Mouse (Mus musculus) kidney, embryonic 14.5 days (tissue): ENCODE results near the gene Tac1. TPM values are rescaled to one million over a fixed set of nuclear protein-coding genes. Genes with fewer than 3 reads are reported as not detected.
A peak's percentile ranks its signal among the peaks of the same experiment; 100 is the strongest.
"Not testable (repeated sequence)": the region's sequence is repeated elsewhere in the genome, so short reads cannot be mapped to it uniquely, and the experiment has no call there.

Experiments
- ATAC-seq: fragments of 200-750 bp; cut with Nextera tagmentation; 2 replicates; pipeline ENCODE4 v1.8.0; 2017; ENCODE audit warnings: moderate number of reproducible peaks, mild to moderate bottlenecking, moderate TSS enrichment, moderate library complexity; ENCODE audit not compliant: low FRiP score, low TSS enrichment
- H3K27ac ChIP-seq: fragments of 300-500 bp; sonication (generic); 2 replicates; pipeline ENCODE4 v1.5.1; 2014; ENCODE audit warnings: low read depth, mild to moderate bottlenecking, low read length, moderate library complexity, mixed read lengths
- H3K27me3 ChIP-seq: fragments of 300-500 bp; sonication (generic); 2 replicates; pipeline ENCODE4 v1.6.1; 2014; ENCODE audit warnings: mild to moderate bottlenecking, low read length; ENCODE audit not compliant: control insufficient read depth, insufficient read depth
- H3K36me3 ChIP-seq: fragments of 300-500 bp; sonication (generic); 2 replicates; pipeline ENCODE4 v1.6.1; 2014; ENCODE audit warnings: low read length, mixed read lengths; ENCODE audit not compliant: control insufficient read depth, insufficient read depth
- H3K4me1 ChIP-seq: fragments of 300-500 bp; sonication (generic); 2 replicates; pipeline ENCODE4 v1.6.1; 2014; ENCODE audit warnings: low read length, mixed read lengths; ENCODE audit not compliant: control insufficient read depth, insufficient read depth
- H3K4me2 ChIP-seq: fragments of 300-500 bp; sonication (generic); replicated peaks from 2 replicates; pipeline ENCODE4 v1.6.1; 2014; ENCODE audit warnings: low read depth, mild to moderate bottlenecking, low read length
- H3K4me3 ChIP-seq: fragments of 300-500 bp; sonication (generic); 2 replicates; pipeline ENCODE4 v1.5.1; 2014; ENCODE audit warnings: mild to moderate bottlenecking, low read length
- H3K9ac ChIP-seq: fragments of 300-500 bp; sonication (generic); 2 replicates; pipeline ENCODE4 v1.6.1; 2014; ENCODE audit warnings: low read depth, mild to moderate bottlenecking, low read length, moderate library complexity
- H3K9me3 ChIP-seq: fragments of 300-500 bp; sonication (generic); 2 replicates; pipeline ENCODE4 v1.6.1; 2016; ENCODE audit warnings: low read length; ENCODE audit not compliant: control insufficient read depth
- WGBS: fragments of 180-500 bp; shearing (Covaris S2); extraction: QIAGEN DNeasy Blood & Tissue Kit; methylation state at CpG from one replicate; pipeline ENCODE4 v1.1.7; 2014; 5-methylcytosine and 5-hydroxymethylcytosine counted together
- polyA plus RNA-seq: library from polyadenylated mRNA; unstranded; fragments of >200 nt; fragmentation: Nextera tagmentation; extraction: Ambion mirVana; gene quantifications from 2 replicates; pipeline ENCODE4 v1.2.1, GENCODE M21; 2014

Gene Tac1
- polyA plus RNA-seq: 0.51 and 0.67 TPM in 2 replicates

DNA sequence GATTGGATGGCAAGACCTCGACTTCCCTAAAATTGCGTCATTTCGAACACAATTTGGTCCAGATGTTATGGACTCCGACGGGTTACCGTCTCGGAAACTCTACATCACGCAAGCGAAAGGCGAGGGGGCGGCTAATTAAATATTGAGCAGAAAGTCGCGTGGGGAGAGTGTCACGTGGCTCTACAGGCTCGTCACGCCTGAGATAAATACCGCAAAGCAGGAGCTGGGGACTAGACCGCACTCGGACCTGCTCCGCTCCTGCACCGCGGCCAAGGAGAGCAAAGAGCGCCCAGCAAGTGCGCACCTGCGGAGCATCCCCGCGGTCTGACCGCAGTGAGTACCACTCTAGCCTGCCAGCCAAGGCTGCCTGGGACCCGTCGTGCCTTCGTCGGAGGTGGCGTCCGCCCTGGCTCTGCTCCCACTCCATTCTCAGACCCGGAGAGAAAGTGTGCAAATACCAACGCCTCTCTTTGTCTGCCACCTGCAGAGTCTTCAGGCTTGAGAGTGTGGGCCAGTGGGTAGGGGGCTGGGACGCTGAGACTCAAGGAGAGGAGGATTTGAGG, at the start of gene Tac1:
TSS of gene Tac1 (plus strand) at position 51 of the 563 bp plus-strand sequence.
- no peaks in the 10 kb centered on the region for H3K9me3 ChIP-seq
- peak; percentile 64; the same call in 1 of the 2 replicates for ATAC-seq
- H3K27ac ChIP-seq: no peak within 1 kb of the TSS
- H3K27me3 ChIP-seq: peaks cover 37% of the 10 kb centered on the region
- WGBS: 2% methylated on average over 37 of the region's 37 CpGs
- H3K9ac ChIP-seq: 0 out of 2 replicates have a peak within 1 kb of the TSS, but pooled peaks have one; percentile 12
- no peaks in the 10 kb centered on the region for H3K36me3 ChIP-seq
- peak within 1 kb of the TSS; percentile 51 for H3K4me2 ChIP-seq
- peaks cover 3% of the 10 kb centered on the region; the same call in 1 of the 2 replicates for H3K4me1 ChIP-seq
- peak within 1 kb of the TSS; percentile 29 for H3K4me3 ChIP-seq

DNA sequence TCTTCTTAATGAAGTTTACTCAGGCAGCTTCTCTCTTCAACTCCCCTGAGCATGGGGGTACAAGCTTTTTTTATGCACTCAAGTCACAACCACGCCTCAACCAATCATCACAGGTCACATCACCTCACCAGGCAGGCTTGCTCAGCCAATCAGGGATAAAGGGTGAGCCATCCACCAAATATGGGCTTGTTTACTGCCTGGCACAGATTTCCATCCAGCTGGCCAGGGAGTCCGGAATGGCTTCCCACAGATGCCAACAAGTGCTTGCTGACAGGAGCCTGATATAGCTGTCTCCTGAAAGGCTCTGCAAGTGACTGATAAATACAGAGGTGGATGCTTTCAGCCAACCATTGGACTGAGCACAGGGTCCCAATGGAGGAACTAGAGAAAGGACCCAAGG, 11.2 kb upstream of the Tac1 start:
- H3K4me2 ChIP-seq, H3K9me3 ChIP-seq, H3K27ac ChIP-seq, ATAC-seq, H3K4me3 ChIP-seq, H3K36me3 ChIP-seq, H3K9ac ChIP-seq, H3K4me1 ChIP-seq, H3K27me3 ChIP-seq: not testable (repeated sequence)
- WGBS: 83% methylated on average over 2 of the region's 2 CpGs

- Histone ChIP-seq H3K27ac (no peak overlapping the region), H3K9ac (no peak overlapping the region), H3K4me2 (peak overlapping the region; percentile 51; the same call in 1 of the 2 replicates), H3K4me1 (peaks cover 3% of the 10 kb centered on the region; the same call in 1 of the 2 replicates), H3K36me3 (no peaks in the 10 kb centered on the region), H3K9me3 (no peaks in the 10 kb centered on the region), H3K4me3 (peak overlapping the region; percentile 29), H3K27me3 (peaks cover 37% of the 10 kb centered on the region)
- no peak; the same call in 1 of the 2 replicates for ATAC-seq
- WGBS: 3% methylated on average over 25 of the region's 25 CpGs
Observed at GRCm38 (mm10) chr6:7555688-7556476, 1.2 kb downstream of the Tac1 start.

DNA sequence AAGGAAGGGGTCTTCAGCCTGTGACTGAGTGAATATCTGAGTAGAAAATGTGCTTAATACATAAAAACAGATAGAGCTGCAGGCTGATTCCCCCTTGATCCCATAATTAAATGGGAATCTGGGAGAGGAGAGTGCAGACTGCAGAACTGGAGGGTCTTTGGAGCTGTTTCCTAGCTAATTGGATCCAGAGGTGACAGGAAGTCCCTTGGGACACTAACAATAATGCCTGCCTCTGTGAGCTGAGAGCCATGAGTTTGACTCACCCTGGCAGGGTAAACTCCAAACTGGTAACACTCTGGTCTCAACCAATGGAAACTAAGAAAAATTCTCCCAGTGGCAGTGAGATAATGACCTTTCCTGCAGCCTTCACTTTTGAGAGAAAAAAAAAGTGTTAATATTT, 3.5 kb downstream of the Tac1 start:
- Histone ChIP-seq H3K36me3 (no peaks in the 10 kb centered on the region), H3K9me3 (no peaks in the 10 kb centered on the region), H3K4me2 (no peak overlapping the region), H3K9ac (no peak overlapping the region), H3K27me3 (peaks cover 37% of the 10 kb centered on the region), H3K27ac (no peak overlapping the region), H3K4me3 (no peak overlapping the region), H3K4me1 (peaks cover 3% of the 10 kb centered on the region; the same call in 1 of the 2 replicates)
- ATAC-seq: no peak

DNA sequence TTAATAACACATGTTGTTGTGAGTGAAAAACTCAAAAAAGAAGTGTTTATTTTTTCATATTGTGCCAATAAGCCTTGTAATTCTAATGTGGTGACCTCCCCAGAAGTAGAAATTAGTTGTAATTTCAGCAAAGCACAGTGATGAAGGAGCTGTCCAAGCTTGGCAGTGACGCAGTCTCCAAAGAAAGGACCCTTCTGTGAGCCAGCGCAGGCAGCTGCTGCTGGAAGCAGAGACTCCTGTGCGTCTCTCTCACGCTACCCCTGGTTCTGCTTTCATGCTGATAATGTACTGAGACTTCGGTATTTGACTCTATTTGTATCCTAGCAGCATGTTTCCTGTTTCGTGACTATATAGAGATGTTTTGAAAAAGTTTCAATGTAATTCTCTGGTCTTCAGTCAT, 7.8 kb downstream of the Tac1 start:
- no peaks in the 10 kb centered on the region for H3K4me1 ChIP-seq
- H3K4me3 ChIP-seq: no peak overlapping the region
- 81% methylated on average over 6 of the region's 6 CpGs for WGBS
- no peak overlapping the region for H3K9ac ChIP-seq
- peaks cover 4% of the 10 kb centered on the region for H3K27me3 ChIP-seq
- H3K36me3 ChIP-seq: no peaks in the 10 kb centered on the region
- ATAC-seq: no peak
- H3K4me2 ChIP-seq: no peak overlapping the region
- H3K27ac ChIP-seq: no peak overlapping the region
- H3K9me3 ChIP-seq: no peaks in the 10 kb centered on the region

DNA sequence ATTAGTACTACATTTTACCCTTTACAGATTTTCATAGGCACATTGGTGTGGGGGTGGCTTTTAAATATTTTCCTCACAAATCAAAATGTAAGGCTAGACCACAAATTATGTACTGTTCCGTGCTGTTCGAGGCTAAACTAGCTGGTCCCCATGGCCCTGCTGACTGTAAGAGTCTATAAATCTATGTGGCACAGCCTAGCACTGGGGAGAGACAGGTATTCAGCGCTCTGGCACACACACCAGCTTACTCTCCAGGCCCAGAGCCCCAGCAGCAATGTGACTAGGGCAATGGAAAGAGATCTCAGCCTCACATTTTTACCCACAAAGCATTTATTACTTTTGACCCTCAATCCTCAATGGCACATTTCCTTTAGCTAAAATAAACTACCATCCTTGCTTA, 9.9 kb downstream of the Tac1 start:
- no peak overlapping the region for H3K27ac ChIP-seq
- H3K9ac ChIP-seq: no peak overlapping the region
- no peak overlapping the region for H3K4me2 ChIP-seq
- H3K27me3 ChIP-seq: no peaks in the 10 kb centered on the region
- WGBS: 65% methylated on average over 3 of the region's 3 CpGs
- H3K9me3 ChIP-seq: no peaks in the 10 kb centered on the region
- no peak overlapping the region for H3K4me3 ChIP-seq
- no peaks in the 10 kb centered on the region for H3K36me3 ChIP-seq
- no peaks in the 10 kb centered on the region for H3K4me1 ChIP-seq
- no peak for ATAC-seq

DNA sequence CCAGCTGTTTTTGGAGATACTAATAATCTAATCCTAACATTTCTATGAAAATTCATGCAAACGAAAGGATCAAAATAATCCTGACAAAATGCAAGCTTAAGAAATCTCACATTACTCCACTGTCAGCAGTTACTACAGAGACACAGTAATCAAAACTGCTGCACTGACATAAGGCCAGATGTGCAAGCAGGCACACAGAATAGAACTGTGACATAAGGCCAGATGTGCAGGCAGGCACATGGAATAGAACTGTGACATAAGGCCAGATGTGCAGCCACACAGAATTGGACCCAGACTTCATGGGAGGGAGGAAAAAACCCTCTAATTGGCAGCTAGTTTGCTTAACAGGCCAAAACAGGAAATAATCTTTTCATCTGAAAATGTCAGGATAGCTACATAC, 16.5 kb downstream of the Tac1 start:
- no peak for ATAC-seq
- WGBS: 91% methylated on average over 1 of the region's 1 CpGs
- no peak overlapping the region for H3K27ac ChIP-seq
- no peak overlapping the region for H3K4me3 ChIP-seq
- no peaks in the 10 kb centered on the region for H3K36me3 ChIP-seq
- no peak overlapping the region for H3K9ac ChIP-seq
- H3K9me3 ChIP-seq: no peaks in the 10 kb centered on the region
- H3K4me2 ChIP-seq: no peak overlapping the region
- no peaks in the 10 kb centered on the region for H3K4me1 ChIP-seq
- no peaks in the 10 kb centered on the region for H3K27me3 ChIP-seq

DNA sequence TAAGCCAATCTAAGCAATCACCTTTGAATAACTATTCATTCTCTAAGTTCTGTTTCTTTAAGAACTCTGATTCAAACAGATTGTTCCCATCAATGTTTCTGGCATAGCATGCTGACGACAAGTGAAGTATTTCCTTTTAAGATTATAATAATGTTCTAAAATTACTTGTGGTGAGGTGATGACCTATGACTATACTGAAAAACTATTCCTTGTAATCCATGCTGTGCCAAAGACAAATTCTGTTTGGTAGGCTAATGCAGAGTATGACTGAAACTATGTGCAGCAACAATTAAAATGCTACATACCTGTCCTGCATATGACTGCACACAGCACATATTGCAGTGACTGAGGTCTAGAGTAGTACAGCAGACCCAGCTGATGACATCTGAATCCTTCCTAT, 23.4 kb downstream of the Tac1 start:
- Histone ChIP-seq H3K27me3 (no peaks in the 10 kb centered on the region), H3K9ac (no peak overlapping the region), H3K4me3 (no peak overlapping the region), H3K27ac (no peak overlapping the region), H3K4me1 (no peaks in the 10 kb centered on the region), H3K36me3 (no peaks in the 10 kb centered on the region), H3K4me2 (no peak overlapping the region), H3K9me3 (no peaks in the 10 kb centered on the region)
- 49% methylated on average over 1 of the region's 1 CpGs for WGBS
- no peak for ATAC-seq

GRCm38 (mm10) chr6:7594445-7594844, 39.8 kb downstream of the Tac1 start:
- no peak for ATAC-seq
- H3K9ac ChIP-seq: no peak overlapping the region
- H3K36me3 ChIP-seq: no peaks in the 10 kb centered on the region
- H3K4me1 ChIP-seq: no peaks in the 10 kb centered on the region
- H3K27me3 ChIP-seq: no peaks in the 10 kb centered on the region
- no peak overlapping the region for H3K27ac ChIP-seq
- no peaks in the 10 kb centered on the region for H3K9me3 ChIP-seq
- no peak overlapping the region for H3K4me2 ChIP-seq
- H3K4me3 ChIP-seq: no peak overlapping the region
- WGBS: 88% methylated on average over 2 of the region's 2 CpGs
